Mouse (Mus musculus): ENCODE results near the gene Dhx40.
"Not testable (repeated sequence)": the region's sequence is repeated elsewhere in the genome, so short reads cannot be mapped to it uniquely, and the experiment has no call there.

Gene Dhx40

GRCm38 (mm10) chr11:86822531-86822930 lies 15.0 kb upstream of the Dhx40 start:
- in situ Hi-C loops (cut with MboI, MseI), result loop anchor here in 1 of 2 experiments (5.0 kb wide), 1 partner anchor 250 kb away; no protein-coding TSS in a partner anchor

GRCm38 (mm10) chr11:86819536-86819935 lies 12.0 kb upstream of the Dhx40 start:
- in situ Hi-C loops (cut with MboI, MseI), result loop anchor here in 1 of 2 experiments (10.0 kb wide), 1 partner anchor 235 kb away; no protein-coding TSS in a partner anchor

- in situ Hi-C loops (cut with MboI, MseI), result loop anchor here in 1 of 2 experiments (10.0 kb wide), 1 partner anchor 234 kb away; no protein-coding TSS in a partner anchor
Observed at GRCm38 (mm10) chr11:86818928-86819327, 11.4 kb upstream of the Dhx40 start.

GRCm38 (mm10) chr11:86816288-86816687 lies 8.7 kb upstream of the Dhx40 start:
- in situ Hi-C loops (cut with MboI, MseI), result loop anchor here in 1 of 2 experiments (10.0 kb wide), 1 partner anchor 231 kb away; no protein-coding TSS in a partner anchor

GRCm38 (mm10) chr11:86814481-86814880 lies 6.9 kb upstream of the Dhx40 start:
- in situ Hi-C loops (cut with MboI, MseI), result loop anchor here in 1 of 2 experiments (10.0 kb wide), 1 partner anchor 230 kb away; no protein-coding TSS in a partner anchor

GRCm38 (mm10) chr11:86813256-86813655 lies 5.7 kb upstream of the Dhx40 start:
- in situ Hi-C loops (cut with MboI, MseI), result loop anchor here in 1 of 2 experiments (10.0 kb wide), 1 partner anchor 228 kb away; no protein-coding TSS in a partner anchor

- in situ Hi-C loops (cut with MboI, MseI), result loop anchor here in 1 of 2 experiments (10.0 kb wide), 1 partner anchor 226 kb away; no protein-coding TSS in a partner anchor
Observed at GRCm38 (mm10) chr11:86811326-86811630, 3.7 kb upstream of the Dhx40 start.

- in situ Hi-C loops (cut with MboI, MseI), result loop anchor here in 1 of 2 experiments (10.0 kb wide), 1 partner anchor 226 kb away; no protein-coding TSS in a partner anchor
Observed at GRCm38 (mm10) chr11:86810572-86811325, 3.2 kb upstream of the Dhx40 start.

GRCm38 (mm10) chr11:86809828-86810227 lies 2.3 kb upstream of the Dhx40 start:
- in situ Hi-C loops (cut with MboI, MseI), result loop anchor here in 1 of 2 experiments (10.0 kb wide), 1 partner anchor 225 kb away; no protein-coding TSS in a partner anchor

GRCm38 (mm10) chr11:86807001-86807477 lies 507 bp downstream of the Dhx40 start:
- in situ Hi-C loops (cut with MboI, MseI), result no loop called here

GRCm38 (mm10) chr11:86794161-86794560 lies 13.4 kb downstream of the Dhx40 start:
- in situ Hi-C loops (cut with MboI, MseI), result loop anchor here in 1 of 2 experiments (5.0 kb wide), 1 partner anchor 87 kb away; no protein-coding TSS in a partner anchor

- in situ Hi-C loops (cut with MboI, MseI), result not testable (repeated sequence)
Observed at GRCm38 (mm10) chr11:86787436-86787835, 20.1 kb downstream of the Dhx40 start.

- in situ Hi-C loops (cut with MboI, MseI), result no loop called here
Observed at GRCm38 (mm10) chr11:86785767-86786166, 21.8 kb downstream of the Dhx40 start.

GRCm38 (mm10) chr11:86769884-86770283 lies 37.7 kb downstream of the Dhx40 start:
- in situ Hi-C loops (cut with MboI, MseI), result loop anchor here in 1 of 2 experiments (10.0 kb wide), 2 partner anchors 65 to 245 kb away; no protein-coding TSS in a partner anchor

- in situ Hi-C loops (cut with MboI, MseI), result no loop called here
Observed at GRCm38 (mm10) chr11:86764501-86764900, 43.0 kb downstream of the Dhx40 start.

GRCm38 (mm10) chr11:86763127-86763526 lies 44.4 kb downstream of the Dhx40 start:
- in situ Hi-C loops (cut with MboI, MseI), result not testable (repeated sequence)

GRCm38 (mm10) chr11:86760357-86760756 lies 47.2 kb downstream of the Dhx40 start:
- in situ Hi-C loops (cut with MboI, MseI), result no loop called here

GRCm38 (mm10) chr11:86759886-86760285 lies 47.7 kb downstream of the Dhx40 start:
- in situ Hi-C loops (cut with MboI, MseI), result loop anchor here in 1 of 2 experiments (10.0 kb wide), 1 partner anchor 235 kb away; the partner anchor contains the start of gene Ypel2

- in situ Hi-C loops (cut with MboI, MseI), result loop anchor here in 1 of 2 experiments (10.0 kb wide), 1 partner anchor 236 kb away; the partner anchor contains the start of gene Ypel2
Observed at GRCm38 (mm10) chr11:86759226-86759625, 48.3 kb downstream of the Dhx40 start.

GRCm38 (mm10) chr11:86758559-86758958 lies 49.0 kb downstream of the Dhx40 start:
- in situ Hi-C loops (cut with MboI, MseI), result loop anchor here in 1 of 2 experiments (10.0 kb wide), 1 partner anchor 236 kb away; the partner anchor contains the start of gene Ypel2

GRCm38 (mm10) chr11:86757480-86758371 lies 49.8 kb downstream of the Dhx40 start, which contains the start of gene Cltc:
Cltc (minus strand) TSS chr11:86757565.
- in situ Hi-C loops (cut with MboI, MseI), result loop anchor here in 1 of 2 experiments (10.0 kb wide), 1 partner anchor 237 kb away; the partner anchor contains the start of gene Ypel2

Data from T-helper 17 cell (primary cell).